Mouse (Mus musculus) midbrain, postnatal 0 days (tissue): ENCODE measurements around the gene Fancd2. TPM values are rescaled to one million over a fixed set of nuclear protein-coding genes. Genes with fewer than 3 reads are reported as not detected.

Experiments
- ATAC-seq: fragments of 200-750 bp; cut with Nextera tagmentation; 2 replicates; pipeline ENCODE4 v1.8.0; 2017; ENCODE audit warnings: moderate number of reproducible peaks, mild to moderate bottlenecking, moderate TSS enrichment, moderate library complexity; ENCODE audit not compliant: low FRiP score
- DNase-seq: peaks from one replicate; pipeline ENCODE4 v3.0.0-alpha.2; 2015; ENCODE audit warnings: low spot score
- H3K27ac ChIP-seq: fragments of 300-500 bp; sonication (generic); 2 replicates; pipeline ENCODE4 v1.5.1; 2014; ENCODE audit warnings: low read depth, mild to moderate bottlenecking, low read length, mixed read lengths
- H3K27me3 ChIP-seq: fragments of 300-500 bp; sonication (generic); 2 replicates; pipeline ENCODE4 v1.6.1; 2014; ENCODE audit warnings: low read length, control low read depth, mixed read lengths; ENCODE audit not compliant: insufficient read depth
- H3K36me3 ChIP-seq: fragments of 300-500 bp; sonication (generic); 2 replicates; pipeline ENCODE4 v1.6.1; 2014; ENCODE audit warnings: low read length, control low read depth, mixed read lengths; ENCODE audit not compliant: insufficient read depth
- H3K4me1 ChIP-seq: fragments of 300-500 bp; sonication (generic); 2 replicates; pipeline ENCODE4 v1.6.1; 2014; ENCODE audit warnings: mild to moderate bottlenecking, control low read depth, antibody characterized with exemption, low read length, mixed read lengths; ENCODE audit not compliant: insufficient read depth
- H3K4me2 ChIP-seq: fragments of 300-500 bp; sonication (generic); 2 replicates; pipeline ENCODE4 v1.6.1; 2014; ENCODE audit warnings: low read depth, mild to moderate bottlenecking, low read length, mixed read lengths; ENCODE audit not compliant: poor library complexity, severe bottlenecking
- H3K4me3 ChIP-seq: fragments of 300-500 bp; sonication (generic); 2 replicates; pipeline ENCODE4 v1.5.1; 2014; ENCODE audit warnings: low read depth, mild to moderate bottlenecking, low read length, moderate library complexity
- H3K9ac ChIP-seq: fragments of 300-500 bp; sonication (generic); replicated peaks from 2 replicates; pipeline ENCODE4 v1.6.1; 2014; ENCODE audit warnings: mild to moderate bottlenecking, low read length, moderate library complexity, mixed read lengths; ENCODE audit not compliant: poor library complexity, severe bottlenecking
- H3K9me3 ChIP-seq: fragments of 300-500 bp; sonication (generic); 2 replicates; pipeline ENCODE4 v1.6.1; 2016; ENCODE audit warnings: low read length, control low read depth
- CTCF ChIP-seq: IDR thresholded peaks from 2 replicates; pipeline ENCODE4 v1.5.1; 2016; ENCODE audit warnings: antibody characterized with exemption, mild to moderate bottlenecking
- WGBS: fragments of 180-500 bp; shearing (Covaris S2); extraction: QIAGEN DNeasy Blood & Tissue Kit; methylation state at CpG from one replicate; pipeline ENCODE4 v1.1.7; 2014; 5-methylcytosine and 5-hydroxymethylcytosine counted together
- polyA plus RNA-seq: library from polyadenylated mRNA; unstranded; fragments of >200 nt; fragmentation: Nextera tagmentation; extraction: Ambion mirVana; gene quantifications from 2 replicates; pipeline ENCODE4 v1.2.1, GENCODE M21; 2015
- total RNA-seq: library from RNA; depleted of rRNA; stranded (reverse); fragments of >200 nt; gene quantifications from 2 replicates; pipeline ENCODE4 v1.2.3, GENCODE M21; 2014

The Fancd2 gene
- total and polyA plus RNA-seq, 2 experiments from 2014 or later, result 1.2 to 3.4 TPM

DNA sequence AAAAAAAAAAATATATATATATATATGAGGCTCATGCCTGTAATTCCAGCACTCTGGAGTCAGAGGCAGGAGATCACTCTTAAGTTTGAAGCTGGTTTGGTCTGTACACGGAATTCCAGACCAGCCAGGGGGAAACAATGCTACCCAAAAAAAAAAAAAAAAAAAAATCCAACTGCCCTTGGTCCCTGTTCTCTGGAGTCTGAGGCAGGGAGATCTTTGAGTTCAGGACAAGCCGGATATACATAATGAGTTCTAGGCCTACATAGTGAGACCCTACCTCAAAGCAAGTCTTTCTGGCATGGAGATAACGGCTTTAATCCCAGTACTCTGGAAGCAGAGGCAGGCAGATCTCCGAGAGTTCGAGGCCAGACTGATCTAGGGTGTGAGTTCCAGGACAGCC is 91.9 kb downstream of the Fancd2 start:
- ATAC-seq (no peak), DNase-seq (no peak)
- Histone ChIP-seq H3K4me1 (peaks cover 5% of the 10 kb centered on the region; the same call in 1 of the 2 replicates), H3K27me3 (no peaks in the 10 kb centered on the region), H3K27ac (no peak overlapping the region), H3K4me2 (peak overlapping the region; percentile 75), H3K36me3 (no peaks in the 10 kb centered on the region), H3K9me3 (no peaks in the 10 kb centered on the region), H3K4me3 (peak overlapping the region; percentile 69), H3K9ac (no peak overlapping the region)
- WGBS, result 69% methylated on average over 5 of the region's 5 CpGs
- no peak for TF ChIP-seq CTCF

DNA sequence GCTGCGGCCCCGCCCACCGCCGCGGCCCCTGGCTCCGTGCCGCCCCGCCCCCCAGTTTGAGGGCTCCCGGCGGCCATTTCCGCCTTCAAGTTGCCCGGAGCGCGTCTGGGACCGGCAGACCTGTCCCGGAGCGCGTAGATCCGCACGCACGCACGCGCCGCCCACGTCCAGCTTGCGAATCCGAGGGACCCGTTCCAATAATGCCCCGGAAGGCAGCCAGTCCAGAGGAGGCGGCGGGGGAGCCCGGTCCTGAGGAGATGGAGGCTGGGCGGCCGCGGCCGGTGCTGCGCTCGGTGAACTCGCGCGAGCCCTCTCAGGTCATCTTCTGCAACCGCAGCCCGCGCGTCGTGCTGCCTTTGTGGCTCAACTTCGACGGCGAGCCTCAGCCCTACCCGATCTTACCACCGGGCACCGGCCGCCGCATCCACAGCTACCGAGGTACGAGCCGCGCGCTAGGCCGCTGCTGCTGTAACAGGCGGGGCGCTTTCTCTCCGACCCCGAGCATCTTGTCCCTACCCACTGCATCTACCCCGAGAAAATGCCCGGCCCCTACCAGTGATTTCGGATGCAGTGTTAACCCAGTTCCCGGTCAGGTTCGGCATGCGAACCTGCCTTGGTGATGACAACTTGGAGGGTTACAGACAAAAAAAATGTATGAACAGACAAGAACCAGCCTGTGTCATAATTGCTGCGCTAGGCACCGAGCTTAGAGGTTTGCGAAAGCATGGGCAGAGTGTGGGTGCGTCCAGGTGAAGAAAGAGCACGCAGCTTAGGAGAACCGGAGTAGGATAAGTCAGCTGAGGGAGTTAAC is 92.7 kb downstream of the Fancd2 start, which contains the start of gene Vhl:
Gene Vhl, plus strand, starts transcription at position 19 of the 811 bp plus-strand sequence.
- TF ChIP-seq CTCF, result peak; percentile 33
- Histone ChIP-seq H3K4me2 (peak within 1 kb of the TSS; percentile 75), H3K4me1 (peaks cover 5% of the 10 kb centered on the region; the same call in 1 of the 2 replicates), H3K9me3 (no peaks in the 10 kb centered on the region), H3K27me3 (no peaks in the 10 kb centered on the region), H3K27ac (peak within 1 kb of the TSS; percentile 86), H3K9ac (peak within 1 kb of the TSS; percentile 86), H3K36me3 (peaks cover 3% of the 10 kb centered on the region; the same call in 1 of the 2 replicates), H3K4me3 (peak within 1 kb of the TSS; percentile 69)
- ATAC-seq, result peak; percentile 87
- peak; percentile 85 for DNase-seq
- under 1% methylated on average over 66 of the region's 76 CpGs for WGBS

DNA sequence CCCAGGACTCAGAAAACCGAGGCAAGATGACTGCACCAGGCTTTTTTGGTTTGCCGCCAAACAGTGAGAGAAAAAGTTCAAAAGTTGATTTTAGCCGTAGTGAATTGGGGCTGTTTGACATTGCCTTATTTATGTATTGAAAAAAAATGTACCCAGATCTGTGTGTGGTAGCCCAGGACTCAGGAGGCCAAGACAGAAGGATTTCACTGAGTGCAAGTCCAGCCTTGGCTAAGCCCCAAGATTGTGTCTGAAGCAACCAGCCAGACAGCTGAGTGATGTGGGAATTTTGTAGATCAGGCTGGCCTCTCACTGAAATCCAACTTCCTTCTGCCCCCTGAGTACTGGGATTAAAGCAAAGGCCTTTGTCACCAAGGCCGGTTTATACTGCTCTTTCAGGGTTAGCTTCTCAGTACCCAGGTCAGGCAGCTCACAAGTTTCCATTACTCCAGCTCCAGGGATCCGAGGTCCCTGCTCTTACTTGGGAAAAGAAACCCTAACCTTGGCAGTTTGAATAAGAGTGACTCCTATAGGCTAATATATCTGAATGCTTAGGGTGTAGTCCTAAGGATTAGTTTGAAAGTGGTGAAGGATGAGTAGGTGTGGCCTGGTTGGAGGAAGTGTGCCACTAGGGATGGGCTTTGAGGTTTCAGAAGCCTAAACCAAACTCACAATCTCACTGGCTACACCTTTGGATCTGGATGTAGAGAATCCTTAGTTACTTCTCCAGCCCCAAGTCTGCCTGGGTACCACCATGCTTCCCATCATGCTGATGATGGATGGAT is 93.7 kb downstream of the Fancd2 start:
- H3K27ac ChIP-seq, result no peak overlapping the region
- 31% methylated on average over 5 of the region's 5 CpGs for WGBS
- H3K9me3 ChIP-seq, result no peaks in the 10 kb centered on the region
- ATAC-seq, result no peak
- peaks cover 13% of the 10 kb centered on the region for H3K36me3 ChIP-seq
- DNase-seq, result peak; percentile 17
- no peaks in the 10 kb centered on the region for H3K27me3 ChIP-seq
- H3K4me3 ChIP-seq, result peak overlapping the region; percentile 69
- peaks cover 5% of the 10 kb centered on the region; the same call in 1 of the 2 replicates for H3K4me1 ChIP-seq
- peak overlapping the region; percentile 75 for H3K4me2 ChIP-seq
- H3K9ac ChIP-seq, result peak overlapping the region; percentile 86; the same call in 1 of the 2 replicates
- no peak for TF ChIP-seq CTCF

DNA sequence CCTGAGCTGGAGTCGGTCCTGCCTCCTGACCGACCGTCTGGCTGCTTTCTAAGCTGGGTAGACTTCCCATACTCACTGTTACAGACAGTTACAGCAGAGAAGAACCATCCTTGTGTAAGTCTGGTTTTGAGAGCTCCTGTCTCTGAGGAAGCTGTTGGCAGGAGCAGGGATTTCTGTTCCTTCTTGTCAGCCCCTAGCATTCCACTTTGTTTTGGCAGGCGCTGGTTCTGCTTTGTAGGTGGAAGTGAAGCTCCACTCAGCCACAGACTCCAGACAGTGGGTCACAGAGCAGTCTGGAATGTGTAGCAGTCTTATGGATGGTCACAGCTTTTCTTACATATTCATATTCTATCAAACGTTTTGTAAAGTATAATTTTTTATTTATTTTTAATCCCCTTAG is 98.8 kb downstream of the Fancd2 start:
- Histone ChIP-seq H3K27ac (no peak overlapping the region), H3K27me3 (no peaks in the 10 kb centered on the region), H3K36me3 (peaks cover 22% of the 10 kb centered on the region), H3K4me1 (no peaks in the 10 kb centered on the region; the same call in 1 of the 2 replicates), H3K4me3 (no peak overlapping the region), H3K9ac (no peak overlapping the region), H3K9me3 (no peaks in the 10 kb centered on the region), H3K4me2 (no peak overlapping the region)
- WGBS, result 81% methylated on average over 5 of the region's 5 CpGs
- ATAC-seq, result no peak
- TF ChIP-seq CTCF, result no peak
- no peak for DNase-seq

DNA sequence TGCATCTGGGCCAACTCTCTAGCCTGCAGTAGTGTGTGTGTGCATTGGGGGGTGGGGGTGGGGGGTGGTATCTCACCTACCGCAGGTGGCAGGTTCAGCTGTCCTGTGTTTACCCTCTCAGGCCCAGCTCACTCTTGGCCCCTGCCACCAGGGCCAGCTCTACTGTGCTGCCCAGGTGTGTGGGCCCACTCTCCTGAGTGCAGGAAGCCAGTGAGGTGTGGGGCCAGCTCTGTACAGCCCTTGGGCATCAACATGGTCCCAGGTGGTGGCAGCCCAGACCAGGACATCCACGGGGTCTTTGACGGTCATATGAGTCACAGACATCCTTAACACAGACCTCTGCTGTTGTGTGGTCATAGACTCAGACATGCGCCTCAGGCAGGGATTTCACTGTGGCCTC is 101.4 kb downstream of the Fancd2 start:
- Histone ChIP-seq H3K36me3 (peaks cover 22% of the 10 kb centered on the region), H3K4me3 (no peak overlapping the region), H3K9me3 (no peaks in the 10 kb centered on the region), H3K27me3 (no peaks in the 10 kb centered on the region), H3K9ac (no peak overlapping the region), H3K4me2 (no peak overlapping the region), H3K4me1 (no peaks in the 10 kb centered on the region), H3K27ac (no peak overlapping the region)
- DNase-seq (no peak), ATAC-seq (no peak)
- no peak for TF ChIP-seq CTCF
- 92% methylated on average over 4 of the region's 4 CpGs for WGBS
